Mouse (Mus musculus): ENCODE results near the gene Dnah2. TPM values are rescaled to one million over a fixed set of nuclear protein-coding genes. Genes with fewer than 3 reads are reported as not detected.
"Not testable (repeated sequence)": the region's sequence is repeated elsewhere in the genome, so short reads cannot be mapped to it uniquely, and the experiment has no call there.

Dnah2 gene
- total and polyA plus RNA-seq, 3 experiments = 0.08 to 0.41 (median 0.23) TPM

- H3K36me3 ChIP-seq (ENCODE audit: control insufficient read depth, insufficient read depth, low read length) = no peaks in the 10 kb centered on the region
- H3K9ac ChIP-seq (ENCODE audit: low read depth, low read length) = no peak overlapping the region
- H3K79me2 ChIP-seq (replicated peaks; ENCODE audit: control insufficient read depth, insufficient read depth, low read length) = no peaks in the 10 kb centered on the region
- H3K4me3 ChIP-seq = no peak overlapping the region
- no peak for DNase-seq
- TF ChIP-seq EP300 (IDR thresholded peaks at IDR 0.05; ENCODE audit: insufficient read depth, low read depth, low read length) (no peak), CTCF (IDR thresholded peaks at IDR 0.05) (no peak), POLR2A (IDR thresholded peaks at IDR 0.05; ENCODE audit: insufficient read depth, low read depth, low read length) (no peak)
- WGBS = 49% methylated on average over 3 of the region's 3 CpGs
- peaks cover 3% of the 10 kb centered on the region; the same call in 1 of the 2 replicates for H3K4me1 ChIP-seq (ENCODE audit: control insufficient read depth, insufficient read depth, low read length)
- intact Hi-C loops (cut with DNase I) = no loop called here
- H3K27ac ChIP-seq = no peak overlapping the region
- no peaks in the 10 kb centered on the region for H3K27me3 ChIP-seq (ENCODE audit: control insufficient read depth, insufficient read depth, low read length)
Observed at GRCm38 (mm10) chr11:69543598-69543997, 5.3 kb downstream of the Dnah2 start.

DNA sequence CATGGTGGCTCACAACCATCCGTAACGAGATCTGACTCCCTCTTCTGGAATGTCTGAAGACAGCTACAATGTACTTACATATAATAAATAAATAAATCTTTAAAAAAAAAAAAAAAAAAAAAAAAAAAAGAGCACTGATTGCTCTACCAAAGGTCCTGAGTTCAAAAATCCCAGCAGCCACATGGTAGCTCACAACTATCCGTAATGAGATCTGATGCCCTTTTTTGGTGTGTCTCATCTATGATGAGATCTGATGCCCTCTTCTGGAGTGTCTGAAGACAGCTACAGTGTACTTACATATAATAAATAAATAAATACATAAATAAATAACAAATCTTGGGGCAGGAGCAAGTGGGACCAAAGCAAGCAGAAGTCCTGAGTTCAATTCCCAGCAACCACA lies 7.2 kb downstream of the Dnah2 start:
- H3K4me3 ChIP-seq; H3K4me1 ChIP-seq (ENCODE audit: control insufficient read depth, insufficient read depth, low read length); H3K27ac ChIP-seq; H3K27me3 ChIP-seq (ENCODE audit: control insufficient read depth, insufficient read depth, low read length); H3K79me2 ChIP-seq (replicated peaks; ENCODE audit: control insufficient read depth, insufficient read depth, low read length); H3K9ac ChIP-seq (ENCODE audit: low read depth, low read length); H3K36me3 ChIP-seq (ENCODE audit: control insufficient read depth, insufficient read depth, low read length); intact Hi-C loops (cut with DNase I); DNase-seq: not testable (repeated sequence)
- WGBS = 73% methylated on average over 1 of the region's 3 CpGs

GRCm38 (mm10) chr11:69540700-69541099 lies 8.2 kb downstream of the Dnah2 start:
- no peak overlapping the region for H3K4me3 ChIP-seq
- no peak for DNase-seq
- no peaks in the 10 kb centered on the region for H3K27me3 ChIP-seq (ENCODE audit: control insufficient read depth, insufficient read depth, low read length)
- H3K36me3 ChIP-seq (ENCODE audit: control insufficient read depth, insufficient read depth, low read length) = no peaks in the 10 kb centered on the region
- H3K4me1 ChIP-seq (ENCODE audit: control insufficient read depth, insufficient read depth, low read length) = no peaks in the 10 kb centered on the region
- no peak overlapping the region for H3K9ac ChIP-seq (ENCODE audit: low read depth, low read length)
- no peaks in the 10 kb centered on the region for H3K79me2 ChIP-seq (replicated peaks; ENCODE audit: control insufficient read depth, insufficient read depth, low read length)
- WGBS = 93% methylated on average over 2 of the region's 2 CpGs
- TF ChIP-seq POLR2A (IDR thresholded peaks at IDR 0.05; ENCODE audit: insufficient read depth, low read depth, low read length) (no peak), EP300 (IDR thresholded peaks at IDR 0.05; ENCODE audit: insufficient read depth, low read depth, low read length) (no peak), CTCF (IDR thresholded peaks at IDR 0.05) (no peak)
- H3K27ac ChIP-seq = no peak overlapping the region
- intact Hi-C loops (cut with DNase I) = no loop called here

DNA sequence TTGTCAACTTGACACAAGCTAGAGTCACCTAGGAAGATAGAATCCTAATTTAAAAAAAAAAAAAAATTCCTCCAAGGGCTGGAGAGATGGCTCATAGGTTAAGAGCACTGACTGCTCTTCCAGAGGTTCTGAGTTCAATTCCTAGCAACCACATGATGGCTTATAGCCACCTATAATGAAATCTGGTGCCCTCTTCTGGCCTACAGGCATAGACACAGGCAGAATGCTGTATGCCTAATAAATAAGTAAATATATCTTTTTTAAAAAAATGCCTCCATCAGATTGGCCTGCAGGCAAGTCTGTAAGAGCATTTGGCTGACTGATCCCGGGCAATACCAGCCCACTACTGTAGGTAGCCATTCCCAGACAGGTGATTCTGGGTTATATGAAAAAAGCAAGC lies 13.9 kb downstream of the Dnah2 start:
- H3K27me3 ChIP-seq (ENCODE audit: control insufficient read depth, insufficient read depth, low read length) = no peaks in the 10 kb centered on the region
- H3K79me2 ChIP-seq (replicated peaks; ENCODE audit: control insufficient read depth, insufficient read depth, low read length) = no peaks in the 10 kb centered on the region
- no peak overlapping the region for H3K4me3 ChIP-seq
- H3K27ac ChIP-seq = no peak overlapping the region
- intact Hi-C loops (cut with DNase I) = no loop called here
- TF ChIP-seq EP300 (IDR thresholded peaks at IDR 0.05; ENCODE audit: insufficient read depth, low read depth, low read length) (no peak), CTCF (IDR thresholded peaks at IDR 0.05) (peak; percentile 47), POLR2A (IDR thresholded peaks at IDR 0.05; ENCODE audit: insufficient read depth, low read depth, low read length) (no peak)
- 70% methylated on average over 1 of the region's 1 CpGs for WGBS
- H3K36me3 ChIP-seq (ENCODE audit: control insufficient read depth, insufficient read depth, low read length) = no peaks in the 10 kb centered on the region
- H3K4me1 ChIP-seq (ENCODE audit: control insufficient read depth, insufficient read depth, low read length) = no peaks in the 10 kb centered on the region
- no peak overlapping the region for H3K9ac ChIP-seq (ENCODE audit: low read depth, low read length)
- DNase-seq = no peak

DNA sequence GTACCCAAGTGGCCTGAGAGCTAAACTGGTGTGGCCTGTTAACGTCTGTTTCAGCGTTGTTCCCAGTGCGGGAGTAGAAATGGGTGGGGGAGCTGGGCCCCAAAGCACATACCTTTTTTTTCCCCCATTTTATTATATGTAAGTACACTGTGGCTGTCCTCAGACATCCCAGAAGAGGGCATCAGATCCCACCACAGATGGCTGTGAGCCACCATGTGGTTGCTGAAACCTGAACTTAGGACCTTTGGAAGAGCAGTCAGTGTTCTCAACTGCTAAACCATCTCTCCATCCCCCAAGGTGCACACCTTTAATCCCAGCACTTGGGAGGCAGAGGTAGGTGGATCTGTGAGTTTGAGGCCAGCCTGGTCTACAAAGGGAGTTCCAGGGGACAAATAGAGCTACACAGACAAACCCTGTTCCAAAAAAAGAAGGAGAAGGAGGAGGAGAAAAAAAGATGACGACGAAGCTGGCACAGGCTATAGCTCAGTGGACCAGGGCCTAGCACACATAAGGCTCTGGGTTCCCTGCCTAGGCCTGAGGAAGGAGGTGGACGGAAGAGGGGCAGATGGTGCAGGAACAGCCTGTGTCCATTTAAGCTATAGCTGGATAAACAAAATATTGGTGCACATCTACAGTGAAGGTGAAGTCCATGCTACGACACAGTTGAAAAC lies 16.3 kb downstream of the Dnah2 start:
- Histone ChIP-seq H3K79me2 (replicated peaks; ENCODE audit: control insufficient read depth, insufficient read depth, low read length) (no peaks in the 10 kb centered on the region), H3K4me1 (ENCODE audit: control insufficient read depth, insufficient read depth, low read length) (no peaks in the 10 kb centered on the region), H3K27ac (no peak overlapping the region), H3K27me3 (ENCODE audit: control insufficient read depth, insufficient read depth, low read length) (no peaks in the 10 kb centered on the region), H3K9ac (ENCODE audit: low read depth, low read length) (no peak overlapping the region), H3K36me3 (ENCODE audit: control insufficient read depth, insufficient read depth, low read length) (no peaks in the 10 kb centered on the region), H3K4me3 (no peak overlapping the region)
- 78% methylated on average over 7 of the region's 7 CpGs for WGBS
- intact Hi-C loops (cut with DNase I) = no loop called here
- DNase-seq = no peak
- no peak for TF ChIP-seq POLR2A (IDR thresholded peaks at IDR 0.05; ENCODE audit: insufficient read depth, low read depth, low read length)
- no peak for TF ChIP-seq CTCF (IDR thresholded peaks at IDR 0.05)
- TF ChIP-seq EP300 (IDR thresholded peaks at IDR 0.05; ENCODE audit: insufficient read depth, low read depth, low read length) = no peak

- peak; percentile 37 for TF ChIP-seq CTCF (IDR thresholded peaks at IDR 0.05)
- H3K79me2 ChIP-seq (replicated peaks; ENCODE audit: control insufficient read depth, insufficient read depth, low read length); H3K4me3 ChIP-seq; H3K4me1 ChIP-seq (ENCODE audit: control insufficient read depth, insufficient read depth, low read length); H3K36me3 ChIP-seq (ENCODE audit: control insufficient read depth, insufficient read depth, low read length); intact Hi-C loops (cut with DNase I); H3K27me3 ChIP-seq (ENCODE audit: control insufficient read depth, insufficient read depth, low read length); H3K9ac ChIP-seq (ENCODE audit: low read depth, low read length); DNase-seq; H3K27ac ChIP-seq: not testable (repeated sequence)
- WGBS = 86% methylated on average over 6 of the region's 6 CpGs
Observed at GRCm38 (mm10) chr11:69530755-69531154, 18.2 kb downstream of the Dnah2 start.

DNA sequence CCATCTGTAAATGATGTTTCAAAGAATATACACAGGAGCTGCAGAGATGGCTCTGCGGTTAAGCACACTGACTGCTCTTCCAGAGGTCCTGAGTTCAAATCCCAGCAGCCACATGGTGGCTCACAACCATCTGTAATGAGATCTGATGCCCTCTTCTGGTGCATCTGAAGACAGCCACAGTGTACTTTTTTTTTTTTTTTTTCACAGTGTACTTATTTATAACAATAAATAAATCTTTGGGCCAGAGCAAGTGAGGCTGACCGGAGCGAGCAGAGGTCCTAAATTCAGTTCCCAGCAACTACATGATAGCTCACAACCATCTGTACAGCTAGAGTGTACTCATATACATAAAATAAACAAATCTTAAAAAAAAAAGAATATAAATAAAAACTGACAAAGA lies 18.6 kb downstream of the Dnah2 start:
- DNase-seq; H3K36me3 ChIP-seq (ENCODE audit: control insufficient read depth, insufficient read depth, low read length); H3K9ac ChIP-seq (ENCODE audit: low read depth, low read length); H3K27me3 ChIP-seq (ENCODE audit: control insufficient read depth, insufficient read depth, low read length); H3K79me2 ChIP-seq (replicated peaks; ENCODE audit: control insufficient read depth, insufficient read depth, low read length); H3K4me1 ChIP-seq (ENCODE audit: control insufficient read depth, insufficient read depth, low read length); H3K27ac ChIP-seq; H3K4me3 ChIP-seq; intact Hi-C loops (cut with DNase I): not testable (repeated sequence)
- 83% methylated on average over 3 of the region's 3 CpGs for WGBS

Measured in heart, adult 2 months (tissue).